Mouse (Mus musculus) heart, adult 9 months (tissue): ENCODE data around the gene Pcare.
"Not testable (repeated sequence)": the region's sequence is repeated elsewhere in the genome, so short reads cannot be mapped to it uniquely, and the experiment has no call there.

Source experiments
- DNase-seq, 2 experiments: peaks; one replicate each; pipeline ENCODE4 v3.0.0; 2022; ENCODE audit warnings: low spot score in 2 of 2

Pcare gene

GRCm38 (mm10) chr17:71752831-71753230, at the start of gene Pcare:
Pcare (minus strand) TSS chr17:71752894.
- DNase-seq, result no peak

DNA sequence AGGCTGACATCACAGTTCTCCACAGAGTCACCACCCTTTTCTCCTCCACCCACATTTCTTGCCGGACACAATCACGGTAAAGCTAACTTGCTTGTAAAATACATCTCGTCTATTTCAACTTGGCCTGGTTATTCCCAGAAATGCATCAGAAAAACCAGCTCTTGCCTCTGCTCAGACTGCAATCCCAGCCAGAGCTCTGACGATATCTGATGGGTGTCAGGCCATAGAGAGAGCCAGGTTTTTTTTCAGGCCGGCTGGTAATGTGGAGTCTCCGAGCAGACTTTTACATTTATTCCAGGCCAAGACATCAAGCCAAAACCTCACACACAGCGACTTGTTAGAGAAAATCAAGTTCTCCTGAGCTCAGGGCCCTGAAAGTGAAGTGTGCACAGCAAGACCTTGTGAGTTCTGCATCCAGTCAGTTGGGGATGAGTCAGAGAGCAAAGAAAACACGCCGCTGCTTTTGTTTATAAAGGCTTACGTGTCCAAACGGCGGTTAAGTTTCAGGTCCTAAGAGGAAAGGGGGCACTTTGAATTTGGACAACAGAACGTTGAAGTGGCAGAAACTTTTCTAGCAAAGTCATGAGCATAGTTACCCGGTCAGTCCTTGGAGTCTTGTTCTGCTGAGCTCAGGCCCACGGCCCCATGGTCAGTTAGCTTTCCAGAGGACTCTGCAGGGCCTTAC, 43.0 kb upstream of the Pcare start:
- DNase-seq, result peak; percentile 33 to 44

DNA sequence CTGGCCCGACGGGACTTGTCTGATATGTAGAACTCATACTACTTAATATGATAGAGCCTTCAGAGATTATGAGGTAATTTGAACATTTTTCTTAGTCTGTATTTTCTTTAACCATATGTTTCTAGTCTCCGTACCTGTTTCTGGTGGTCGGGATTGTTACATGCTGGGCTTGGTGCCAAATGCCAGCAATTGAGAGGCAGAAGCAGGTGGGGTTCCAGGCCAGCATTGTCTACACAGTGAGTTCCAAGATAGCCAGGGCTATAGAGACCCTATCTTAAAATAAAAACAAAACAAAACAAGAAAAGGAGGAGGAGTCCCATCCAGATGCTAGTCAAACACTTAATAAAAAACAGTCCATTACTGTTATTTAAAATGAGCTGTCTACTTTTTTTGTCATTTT, 38.9 kb upstream of the Pcare start:
- DNase-seq, result no peak

DNA sequence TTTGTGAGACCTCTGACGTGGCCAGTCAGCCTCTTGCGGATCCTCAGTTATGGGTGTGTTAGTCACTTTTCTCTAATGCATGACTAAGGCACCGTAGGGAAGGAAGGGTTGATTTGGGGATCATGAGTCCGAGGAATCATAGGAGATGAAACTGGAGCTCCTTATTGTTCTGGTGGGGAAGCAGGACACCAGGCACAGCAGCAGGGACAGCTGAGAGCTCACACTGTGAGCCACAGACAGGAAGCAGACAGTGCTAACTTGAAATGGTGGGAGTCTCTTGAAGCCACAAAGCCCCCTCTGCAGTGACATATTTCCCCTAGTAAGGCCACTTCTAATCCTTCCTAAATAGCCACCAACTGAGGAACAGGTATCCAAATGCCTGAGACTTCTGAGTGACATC, 38.4 kb upstream of the Pcare start:
- DNase-seq, result no peak

GRCm38 (mm10) chr17:71786456-71786855, 33.8 kb upstream of the Pcare start:
- no peak for DNase-seq

GRCm38 (mm10) chr17:71783366-71783735, 30.7 kb upstream of the Pcare start:
- DNase-seq, result no peak

DNA sequence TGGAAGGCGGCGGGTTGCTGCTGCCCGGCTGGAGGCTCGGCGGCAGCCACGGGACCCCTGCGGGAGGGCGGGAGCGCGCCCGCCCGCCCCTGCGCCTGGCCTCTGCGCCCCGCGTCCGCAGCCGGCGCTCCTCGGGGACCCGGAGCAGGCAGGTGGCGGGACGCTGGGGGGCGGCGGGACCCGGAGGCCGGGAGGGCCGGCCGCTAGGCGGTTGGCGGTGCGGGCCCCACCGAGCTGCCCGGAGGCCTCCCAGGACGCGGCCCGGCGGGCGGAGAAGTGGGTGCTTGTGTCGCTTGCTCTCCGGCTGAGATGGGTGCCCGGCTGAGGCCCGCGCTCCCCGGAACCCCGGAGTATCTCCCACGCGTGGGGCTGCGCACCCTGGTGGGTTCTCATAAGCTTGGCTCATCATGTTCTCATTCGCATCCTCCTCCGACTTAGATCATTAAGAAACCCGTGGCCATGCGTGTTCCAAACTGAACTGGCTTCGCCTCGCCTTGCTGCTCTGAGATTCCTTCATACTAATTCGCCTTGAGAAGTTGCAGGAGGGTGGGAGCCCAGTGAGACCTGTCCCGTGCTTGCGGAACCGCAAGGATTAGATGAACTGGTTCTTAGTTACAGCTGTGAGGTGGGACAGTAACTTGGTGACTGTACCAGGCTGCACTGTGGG, 30.1 kb upstream of the Pcare start:
- peak in 1 of 2 experiments; percentile 17 for DNase-seq

DNA sequence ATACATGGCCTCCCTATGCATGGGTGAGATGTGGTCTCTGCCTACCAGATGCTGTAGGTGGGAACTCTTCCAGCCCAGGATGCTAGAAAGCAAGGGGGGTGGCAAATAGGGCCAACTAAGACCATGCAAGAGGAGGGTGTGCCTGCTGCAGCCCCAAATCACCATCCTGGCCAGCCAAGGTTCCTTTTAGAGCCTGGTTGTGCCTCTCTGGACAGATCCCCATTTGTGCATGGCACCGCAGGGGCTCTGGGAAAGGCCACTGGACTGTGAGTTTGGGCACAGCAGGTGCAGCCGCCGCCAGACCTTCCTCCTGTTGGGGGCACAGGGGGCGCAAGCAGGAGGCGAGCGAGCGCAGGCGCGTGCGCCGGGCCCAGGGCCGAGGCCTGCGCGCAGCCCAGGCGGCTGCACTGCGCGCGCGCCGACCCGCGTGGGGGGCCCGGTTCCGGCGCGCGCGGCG, 29.6 kb upstream of the Pcare start:
- no peak for DNase-seq

DNA sequence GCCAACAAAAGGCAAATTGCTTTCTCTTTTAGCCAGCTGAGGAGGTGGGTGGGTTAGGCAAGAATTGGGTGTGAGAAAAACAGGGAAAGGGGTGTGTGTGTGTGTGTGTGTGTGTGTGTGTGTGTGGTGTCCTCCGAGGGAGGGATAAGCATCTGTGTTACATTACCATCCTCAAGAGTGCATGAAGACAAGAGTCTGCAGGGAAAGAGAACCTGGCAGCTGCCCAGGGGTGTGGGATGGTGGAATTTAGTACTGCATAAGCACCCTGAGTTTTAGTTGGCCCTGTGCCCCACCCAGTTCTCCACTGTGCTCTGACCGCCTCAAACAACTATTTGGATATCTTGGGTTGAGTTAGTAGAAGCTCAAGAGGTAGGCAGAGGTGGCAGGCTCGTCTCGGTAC, 28.3 kb upstream of the Pcare start:
- no peak for DNase-seq

GRCm38 (mm10) chr17:71780490-71780889, 27.8 kb upstream of the Pcare start:
- DNase-seq, result no peak

DNA sequence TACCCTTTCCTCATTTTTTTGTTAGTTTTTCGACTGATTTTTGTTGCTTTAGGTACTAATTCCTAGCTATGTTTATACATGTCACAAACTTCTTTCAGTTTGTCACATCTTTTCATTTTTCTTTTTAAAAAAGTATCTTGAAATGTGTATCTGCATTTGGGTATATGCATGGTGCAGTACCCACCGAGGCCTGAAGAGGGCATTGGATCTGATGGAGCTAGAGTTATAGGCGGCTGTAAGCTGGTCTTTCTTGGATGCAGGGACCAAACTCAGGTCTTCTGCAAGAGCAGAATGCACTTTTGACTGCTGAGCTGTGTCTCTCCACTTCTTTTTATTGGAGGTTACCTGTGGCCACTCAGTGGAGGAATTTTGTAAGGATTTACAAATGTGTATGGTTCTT, 26.0 kb upstream of the Pcare start:
- no peak for DNase-seq

- DNase-seq, result no peak
Observed at GRCm38 (mm10) chr17:71775279-71775678, 22.6 kb upstream of the Pcare start.

GRCm38 (mm10) chr17:71774173-71774572, 21.5 kb upstream of the Pcare start:
- no peak for DNase-seq

DNA sequence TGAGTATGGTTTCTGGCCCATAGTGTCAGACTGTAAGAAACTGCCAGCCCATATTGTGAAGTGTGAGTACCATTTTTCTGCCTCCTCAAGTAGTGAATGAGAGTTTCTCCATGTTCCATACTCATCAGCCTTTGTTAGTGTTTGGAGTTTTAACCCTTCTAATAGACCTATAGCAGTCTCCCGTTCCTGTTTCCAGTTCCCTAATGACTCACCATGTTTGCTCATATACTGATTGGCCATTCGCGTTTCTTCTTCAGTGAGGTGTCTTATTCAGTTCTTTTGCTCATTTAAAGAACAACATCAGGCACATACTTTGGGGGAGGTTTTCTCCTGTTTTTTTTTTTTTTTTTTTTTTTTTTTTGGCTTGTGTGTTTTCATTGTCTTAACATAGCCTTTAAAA, 18.0 kb upstream of the Pcare start:
- DNase-seq, result no peak

DNA sequence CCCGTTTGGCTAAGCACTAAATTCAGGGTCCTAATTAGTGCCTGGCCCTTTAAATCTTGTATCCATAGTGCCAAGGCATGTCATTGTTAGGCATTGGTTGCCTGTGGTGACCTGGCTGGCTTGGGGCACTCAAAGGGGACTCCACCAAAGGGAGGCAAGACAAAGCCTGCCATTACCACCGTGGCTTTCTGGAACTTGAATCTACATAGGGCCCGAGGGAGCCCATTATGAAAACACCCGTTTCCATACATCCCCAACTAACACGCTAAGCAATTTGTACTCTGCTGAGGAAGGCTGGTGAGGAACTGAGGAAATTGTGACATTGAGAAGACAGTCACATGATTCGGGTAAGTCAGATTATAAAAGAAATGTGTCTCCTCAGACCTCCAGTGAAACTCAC, 16.9 kb upstream of the Pcare start:
- no peak for DNase-seq

DNA sequence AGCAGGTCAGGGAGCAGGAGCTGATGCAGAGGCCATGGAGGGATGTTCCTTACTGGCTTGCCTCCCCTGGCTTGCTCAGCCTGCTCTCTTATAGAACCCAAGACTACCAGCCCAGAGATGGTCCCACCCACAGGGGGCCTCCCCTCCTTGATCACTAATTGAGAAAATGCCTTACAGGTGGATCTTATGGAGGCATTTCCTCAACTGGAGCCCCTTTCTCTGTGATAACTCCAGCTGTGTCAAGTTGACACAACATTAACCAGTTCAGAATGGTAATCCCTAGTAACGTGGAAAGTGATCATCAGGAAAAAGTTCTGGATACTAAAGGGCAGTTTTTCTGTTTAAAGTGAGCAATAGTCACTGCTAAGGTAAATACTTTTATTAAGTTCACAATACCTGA, 15.5 kb upstream of the Pcare start, which contains the start of gene Clip4:
TSS of gene Clip4 (plus strand) at position 301 of the 400 bp plus-strand sequence.
- DNase-seq, result not testable (repeated sequence)

GRCm38 (mm10) chr17:71760536-71760935, 7.8 kb upstream of the Pcare start:
- no peak for DNase-seq

GRCm38 (mm10) chr17:71749616-71750168, 3.0 kb downstream of the Pcare start:
- no peak for DNase-seq

DNA sequence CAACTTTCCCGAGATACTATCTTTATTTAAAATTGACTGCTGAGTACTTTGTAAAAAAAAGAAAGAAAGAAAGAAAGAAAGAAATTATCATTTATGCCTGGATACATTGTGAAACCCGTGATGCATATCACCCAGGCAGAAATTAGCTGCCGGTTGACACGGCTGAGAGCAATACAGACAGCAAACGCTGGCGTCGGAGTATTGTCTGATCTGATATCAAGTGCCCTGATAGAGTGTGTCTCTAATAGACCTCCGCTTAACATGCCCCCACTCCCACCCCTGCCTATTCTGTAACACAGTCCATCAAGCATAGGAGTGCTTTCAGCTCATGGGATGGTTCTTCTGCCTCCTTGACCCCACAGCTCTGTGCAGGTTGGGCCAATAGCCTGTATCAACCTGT, 5.1 kb downstream of the Pcare start:
- no peak for DNase-seq

DNA sequence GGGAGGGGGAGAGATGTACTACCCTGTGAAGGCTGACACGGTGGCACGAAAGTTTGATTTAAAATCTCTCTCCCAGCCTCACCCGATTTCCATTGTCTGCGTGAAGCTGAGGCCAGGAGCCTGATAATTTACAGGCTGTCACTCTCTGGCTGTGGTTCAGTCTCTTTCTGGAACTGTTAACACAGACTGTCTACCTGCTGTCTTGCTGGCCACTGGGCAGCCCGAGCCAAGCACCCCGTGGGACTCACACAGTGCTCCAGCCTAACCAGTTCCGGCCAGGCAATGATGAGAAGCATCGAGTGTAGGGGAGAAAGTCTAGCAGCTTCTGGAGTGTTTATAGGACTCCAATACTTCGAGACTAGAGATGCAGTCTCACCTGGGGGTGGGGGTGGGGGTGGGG, 6.6 kb downstream of the Pcare start:
- no peak for DNase-seq

- no peak for DNase-seq
Observed at GRCm38 (mm10) chr17:71742935-71743334, 9.8 kb downstream of the Pcare start.

GRCm38 (mm10) chr17:71742156-71742555, 10.5 kb downstream of the Pcare start:
- no peak for DNase-seq

DNA sequence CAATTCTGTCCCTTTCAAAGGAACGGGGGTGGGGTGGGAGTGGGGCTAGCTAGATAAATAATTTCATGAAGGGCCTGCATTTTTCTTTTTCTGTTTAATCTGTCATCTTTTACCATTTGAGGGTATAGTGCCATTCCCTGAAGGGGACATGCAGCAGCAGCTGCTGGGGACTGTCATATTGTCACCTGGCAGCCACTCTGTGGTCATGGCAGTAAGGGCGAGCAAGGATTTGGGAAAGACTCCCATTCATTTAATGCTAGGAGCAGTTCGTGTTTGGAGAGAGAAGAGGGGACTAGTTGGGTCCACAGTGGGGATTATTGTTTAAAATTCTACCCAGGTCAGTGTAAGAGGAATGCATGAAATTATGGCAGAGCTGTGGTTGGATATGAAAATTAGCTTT, 16.3 kb downstream of the Pcare start:
- DNase-seq, result no peak
